Mouse (Mus musculus): Measurements from ENCODE around the gene Arhgef3.

The Arhgef3 gene

DNA sequence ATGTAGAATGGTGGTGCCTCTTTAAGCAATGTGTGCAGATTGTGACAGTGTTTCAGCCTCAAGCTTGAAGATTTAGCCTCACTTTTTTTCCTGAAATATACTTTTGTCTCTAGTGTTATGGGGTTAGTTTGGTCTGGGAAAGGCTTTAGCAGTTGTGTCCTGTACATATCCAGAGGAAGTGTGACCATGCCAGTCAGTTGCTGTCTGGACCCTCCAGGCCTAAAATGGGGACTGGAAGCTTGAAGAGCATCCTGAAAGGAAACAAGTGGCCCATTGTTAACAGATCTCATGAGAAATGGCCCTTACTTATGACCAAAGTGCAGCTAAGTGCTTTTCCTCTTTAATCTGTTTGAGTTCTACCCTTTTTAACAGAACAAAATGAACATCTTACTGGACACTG, 273.9 kb downstream of the Arhgef3 start:
- DNase-seq: no peak

DNA sequence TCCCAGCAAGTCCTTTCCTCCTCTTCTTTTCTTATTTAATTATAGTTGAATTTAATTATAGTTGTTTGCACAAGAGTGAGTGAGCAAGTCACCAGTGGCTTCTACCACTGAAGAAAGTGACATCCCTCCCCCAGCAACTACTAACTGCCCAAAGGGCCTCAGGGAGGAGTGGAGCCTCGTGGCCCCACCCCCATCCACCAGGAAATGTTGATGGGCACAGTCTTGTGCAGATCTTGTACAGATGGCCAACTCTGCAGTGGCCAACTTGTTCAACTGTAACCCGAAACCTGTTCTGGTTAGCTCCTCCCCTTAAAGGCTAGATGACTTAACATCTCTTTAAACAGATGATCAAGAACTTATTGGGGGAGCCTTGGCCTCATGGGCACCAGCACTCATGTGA, 275.0 kb downstream of the Arhgef3 start:
- DNase-seq: no peak

GRCm38 (mm10) chr14:27390663-27391062, 276.0 kb downstream of the Arhgef3 start:
- DNase-seq: no peak

DNA sequence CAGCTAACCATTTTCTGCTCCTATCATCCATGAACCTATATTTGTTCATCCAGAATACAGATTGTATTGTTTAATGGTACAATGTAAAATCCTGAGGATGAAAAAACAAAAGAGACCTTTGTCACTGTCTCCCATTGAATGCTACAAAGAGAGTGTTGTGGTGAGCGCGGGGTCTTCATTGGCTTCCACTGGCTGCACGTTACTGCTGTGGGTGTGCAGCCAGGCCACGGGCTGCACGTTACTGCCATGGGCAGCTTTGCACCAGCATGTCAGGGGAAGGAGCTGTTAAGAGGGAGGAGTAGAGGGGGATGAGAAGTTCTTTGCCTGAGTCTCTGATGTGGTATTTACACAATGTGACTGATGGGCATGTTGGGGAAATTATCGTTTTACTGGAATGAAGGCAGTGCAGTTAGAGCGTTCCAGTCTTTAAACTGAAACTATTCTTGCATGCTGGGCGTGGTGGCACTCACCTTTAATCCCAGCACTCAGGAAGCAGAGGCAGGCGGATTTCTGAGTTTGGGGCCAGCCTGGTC, 277.1 kb downstream of the Arhgef3 start:
- no peak for DNase-seq

- no peak for DNase-seq
Measured at GRCm38 (mm10) chr14:27392660-27393059, 278.0 kb downstream of the Arhgef3 start.

GRCm38 (mm10) chr14:27393806-27394205, 279.1 kb downstream of the Arhgef3 start:
- no peak for DNase-seq

DNA sequence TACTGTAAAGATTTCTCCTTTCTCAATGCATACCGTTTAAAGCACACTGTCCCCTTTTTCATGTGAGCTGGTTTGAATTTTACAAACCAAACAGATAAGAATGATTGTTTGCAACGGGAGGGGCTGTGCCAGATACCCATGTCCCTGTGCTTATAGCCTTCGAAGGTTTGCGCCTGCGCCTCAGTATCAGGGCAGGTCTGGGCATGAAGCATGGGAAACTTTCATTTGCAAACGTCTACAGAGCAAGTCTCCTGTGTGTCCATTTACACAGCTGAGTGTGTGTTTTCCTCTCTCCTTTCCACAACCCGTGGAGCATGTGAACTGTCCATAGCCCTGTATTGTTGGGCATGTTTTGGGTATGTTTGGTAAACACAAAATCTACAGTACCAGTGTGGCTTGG, 281.7 kb downstream of the Arhgef3 start:
- DNase-seq: no peak

DNA sequence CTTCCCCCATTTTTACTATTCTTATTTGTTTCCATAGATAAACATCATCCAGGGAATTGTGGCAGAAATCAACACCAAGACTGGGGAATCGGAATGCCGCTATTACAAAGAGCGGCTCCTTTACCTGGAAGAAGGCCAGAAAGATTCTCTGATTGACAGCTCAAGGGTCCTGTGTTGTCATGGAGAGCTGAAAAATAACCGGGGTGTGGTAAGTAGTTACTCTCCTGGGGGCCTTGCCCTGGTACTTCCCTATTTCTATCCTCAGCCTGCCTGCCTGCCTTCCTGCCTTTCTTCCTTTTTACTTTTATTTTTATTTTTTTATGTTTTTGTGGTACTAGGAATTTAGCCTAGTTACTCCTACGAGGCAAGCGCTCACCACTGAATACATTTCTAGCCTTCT, 282.8 kb downstream of the Arhgef3 start:
- no peak for DNase-seq

- DNase-seq: no peak
Measured at GRCm38 (mm10) chr14:27400495-27400894, 285.8 kb downstream of the Arhgef3 start.

- no peak for DNase-seq
Measured at GRCm38 (mm10) chr14:27401717-27402278, 287.1 kb downstream of the Arhgef3 start.

DNA sequence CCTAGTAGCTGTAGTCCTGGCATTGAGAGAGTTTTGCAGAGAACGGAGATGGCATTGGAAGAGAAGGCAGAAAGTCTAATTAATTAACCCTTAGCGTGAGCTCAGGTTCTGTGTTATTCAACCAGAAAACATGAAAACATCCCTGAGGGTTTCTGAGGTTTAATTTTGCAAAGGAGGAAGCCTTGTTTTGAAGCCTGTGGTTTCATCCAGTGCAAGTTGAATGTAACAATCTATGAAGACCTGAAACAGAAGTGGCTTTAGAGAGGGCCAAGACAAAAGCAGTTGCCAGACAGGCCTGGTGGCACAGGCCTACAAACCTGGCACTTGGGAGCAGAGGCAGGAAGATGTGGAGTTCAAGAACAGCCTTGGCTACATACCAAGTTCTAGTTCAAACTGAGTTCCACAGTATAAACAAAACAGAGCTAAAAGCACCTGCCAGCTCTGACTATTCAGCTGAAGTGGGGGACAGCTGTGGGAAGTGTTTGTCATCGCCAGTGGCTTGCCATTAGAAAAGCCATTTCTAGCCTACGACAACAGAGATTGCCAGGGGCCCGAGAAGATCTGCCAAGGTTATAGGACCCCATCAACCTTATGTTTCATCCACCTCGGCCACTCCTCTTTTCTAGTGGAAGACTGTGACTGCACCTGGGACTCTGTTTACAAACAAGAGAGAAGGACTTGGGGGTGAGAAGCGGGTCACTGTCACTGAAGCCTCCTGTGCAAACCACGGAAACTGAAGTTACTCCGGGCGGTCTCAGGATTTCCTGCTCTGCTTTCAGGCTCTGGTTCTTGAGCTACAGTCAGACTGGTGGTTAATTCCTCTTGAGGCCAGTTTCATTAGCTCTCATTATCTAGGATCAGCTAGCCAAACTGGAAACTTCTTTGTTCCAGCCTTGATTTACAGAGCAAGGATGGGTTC, 287.9 kb downstream of the Arhgef3 start:
- DNase-seq: no peak

DNA sequence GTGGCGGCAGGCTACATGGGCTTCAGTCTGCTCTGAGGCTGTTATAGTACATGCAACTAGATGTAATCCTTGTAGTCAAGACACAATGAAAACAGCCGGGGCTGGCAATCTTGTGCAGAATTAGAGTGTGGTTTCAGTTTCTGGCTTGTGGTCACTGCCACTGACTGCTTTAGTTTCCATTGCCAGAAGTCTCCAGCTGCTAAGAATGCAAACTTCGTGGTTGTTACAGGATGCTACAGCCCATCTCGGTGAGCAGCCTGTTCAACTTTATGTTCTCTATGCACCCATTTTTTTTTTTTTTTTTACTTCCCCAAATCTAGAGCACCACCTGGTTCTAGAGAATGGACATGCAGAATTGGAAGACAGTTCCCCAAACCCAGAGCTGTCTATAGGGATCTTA, 290.8 kb downstream of the Arhgef3 start:
- DNase-seq: no peak

DNA sequence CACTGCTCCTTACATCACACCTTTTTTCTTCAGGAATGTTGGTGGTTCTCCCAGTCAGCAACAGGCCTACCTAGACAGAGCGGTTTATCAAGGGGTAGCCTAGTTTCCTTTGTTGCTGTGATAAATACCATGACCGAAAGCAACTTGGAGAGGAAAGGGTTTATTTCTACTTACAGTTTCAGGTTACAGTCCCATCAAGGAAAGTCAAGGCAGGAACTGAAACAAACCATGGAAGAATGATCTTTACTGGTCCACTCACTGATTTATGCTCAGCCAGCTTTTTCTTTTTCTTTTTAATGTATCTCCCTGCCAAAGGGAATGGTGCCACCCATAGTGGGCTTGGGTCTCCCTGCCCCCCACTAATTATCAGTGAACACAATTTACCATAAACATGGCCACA, 291.2 kb downstream of the Arhgef3 start:
- DNase-seq: no peak

GRCm38 (mm10) chr14:27408240-27408639, 293.5 kb downstream of the Arhgef3 start:
- no peak for DNase-seq

- DNase-seq: no peak
Measured at GRCm38 (mm10) chr14:27409662-27410061, 295.0 kb downstream of the Arhgef3 start.

- no peak for DNase-seq
Measured at GRCm38 (mm10) chr14:27411492-27411891, 296.8 kb downstream of the Arhgef3 start.

DNA sequence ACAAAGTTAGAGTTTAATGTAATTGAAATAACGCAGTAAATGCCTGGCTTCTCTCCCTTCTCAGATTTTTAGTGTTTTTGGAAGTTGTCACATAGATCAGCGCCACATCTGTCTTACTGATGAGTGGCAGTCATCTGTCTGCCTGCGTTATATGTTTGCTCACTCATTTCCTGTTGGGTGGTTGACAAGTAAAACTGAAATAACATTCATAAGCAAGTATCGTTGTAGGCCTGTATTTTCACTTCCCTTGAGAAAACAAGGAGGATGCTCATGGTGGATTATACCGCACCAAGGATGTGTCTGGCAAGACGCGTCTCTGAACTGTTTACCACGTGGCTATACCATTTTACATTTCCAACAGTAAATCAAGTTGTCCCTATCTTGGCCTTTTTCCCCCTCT, 298.0 kb downstream of the Arhgef3 start:
- no peak for DNase-seq

GRCm38 (mm10) chr14:27413961-27414360, 299.3 kb downstream of the Arhgef3 start:
- DNase-seq: peak; percentile 17

DNA sequence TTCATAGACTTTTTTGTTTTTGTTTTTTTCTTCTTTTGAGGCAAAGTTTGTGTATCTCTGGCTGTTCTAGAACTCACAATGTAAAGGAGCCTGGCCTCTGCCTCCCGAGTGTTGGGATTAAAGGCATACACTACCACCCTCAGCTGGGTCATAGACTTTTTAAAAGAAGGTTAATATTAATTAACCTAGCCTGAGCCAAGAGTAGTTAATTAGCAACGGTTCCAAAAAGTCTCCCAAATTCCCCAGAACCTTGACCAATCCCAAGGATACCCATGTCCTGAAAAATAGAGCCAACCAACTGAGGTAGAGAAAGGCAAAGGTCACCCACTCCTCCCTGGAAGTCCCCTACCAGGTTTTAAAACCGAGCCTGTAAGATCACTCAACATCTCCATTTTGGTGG, 306.1 kb downstream of the Arhgef3 start:
- DNase-seq: no peak

- DNase-seq: no peak
Measured at GRCm38 (mm10) chr14:27422301-27422700, 307.6 kb downstream of the Arhgef3 start.

- peak; percentile 95 for DNase-seq
Measured at GRCm38 (mm10) chr14:27428573-27428972, 313.9 kb downstream of the Arhgef3 start, which contains the start of gene Fam208a. Gene Fam208a, plus strand, starts transcription at chr14:27428834.

DNA sequence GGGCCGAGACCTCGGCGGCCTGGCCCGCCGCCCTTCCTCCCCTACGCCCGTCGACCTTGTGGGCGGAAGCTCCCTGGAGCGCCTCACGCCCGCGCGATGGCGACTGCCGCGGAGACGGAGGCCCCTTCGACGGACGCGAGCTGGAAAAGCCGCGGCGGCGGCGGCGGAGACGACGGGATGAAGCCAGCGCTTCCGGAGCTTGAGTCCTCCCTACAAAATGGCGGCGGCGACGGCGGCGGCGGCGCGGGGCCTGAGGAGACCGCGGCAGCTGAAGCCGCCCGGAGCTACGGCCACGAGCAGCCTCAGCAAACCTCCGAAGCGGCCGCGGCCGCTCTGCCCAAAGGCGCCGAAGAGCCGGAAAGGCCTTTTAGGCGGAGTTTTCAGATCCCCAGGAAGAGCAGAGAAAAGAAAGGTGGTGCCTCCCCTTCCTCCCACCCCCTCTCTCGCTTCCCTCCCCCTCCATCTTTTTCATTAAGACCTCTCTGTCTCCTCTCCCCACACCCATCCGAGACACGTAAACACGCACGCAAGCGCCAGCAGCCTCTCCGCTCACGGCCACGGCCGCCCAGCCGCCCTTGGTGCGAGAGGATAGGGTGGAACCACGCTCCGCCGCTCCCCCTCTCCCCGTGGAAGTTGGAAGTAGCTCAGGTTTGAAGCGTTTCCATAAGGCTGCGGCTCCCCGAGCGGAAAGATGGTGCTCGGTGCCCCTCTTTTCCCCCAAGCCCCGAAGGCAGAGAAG, 314.4 kb downstream of the Arhgef3 start:
- peak; percentile 89 for DNase-seq

DNA sequence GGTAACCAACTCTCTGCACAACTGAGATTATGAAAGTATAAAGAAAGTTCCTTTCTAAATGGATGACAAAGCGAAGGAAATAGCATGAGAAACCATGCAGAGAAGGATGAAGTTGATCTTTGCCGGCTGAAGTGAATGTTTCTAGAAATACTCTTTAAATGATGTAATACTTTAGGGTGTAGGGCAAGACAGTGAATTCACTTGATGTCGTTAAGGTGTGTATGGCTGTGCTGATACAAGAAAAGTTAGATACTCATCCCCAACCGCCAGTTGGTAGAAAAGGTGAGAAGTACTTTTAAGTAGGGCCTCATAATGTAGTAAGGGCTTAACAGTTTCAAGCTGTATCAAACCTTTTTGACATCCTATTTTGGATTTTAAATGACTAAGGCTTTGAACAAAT, 315.6 kb downstream of the Arhgef3 start:
- no peak for DNase-seq

All from right cerebral cortex, adult 18-20 months (tissue).